Mouse (Mus musculus) myocyte (in vitro differentiated cells): Measurements from ENCODE around the gene Med28.

Source experiments
- E2F4 ChIP-seq: IDR thresholded peaks from one replicate; pipeline ENCODE4 v1.6.1; 2011; ENCODE audit warnings: mild to moderate bottlenecking, control low read depth, moderate library complexity; ENCODE audit not compliant: insufficient read depth
- MAX ChIP-seq: IDR thresholded peaks from one replicate; pipeline ENCODE4 v1.6.1; 2011; ENCODE audit warnings: low read depth, mild to moderate bottlenecking, control low read depth
- MYOD1 ChIP-seq, 3 experiments: IDR thresholded peaks; one replicate each; pipeline ENCODE4 v1.6.1; 2011; ENCODE audit warnings: control low read depth in 2 of 3, low read depth in 2 of 3, mild to moderate bottlenecking in 2 of 3, moderate library complexity in 1 of 3; ENCODE audit not compliant: insufficient read length in 2 of 3, control insufficient read depth in 1 of 3
- MYOG ChIP-seq, 3 experiments: IDR thresholded peaks; one replicate each; pipeline ENCODE4 v1.6.1; 2011; ENCODE audit warnings: control low read depth in 2 of 3, low read depth in 2 of 3, mild to moderate bottlenecking in 2 of 3; ENCODE audit not compliant: insufficient read length in 2 of 3, control insufficient read depth in 1 of 3, insufficient read depth in 1 of 3
- POLR2A ChIP-seq: IDR thresholded peaks from one replicate; pipeline ENCODE4 v1.6.1; 2011; ENCODE audit warnings: low read depth, mild to moderate bottlenecking, control low read depth, moderate library complexity; ENCODE audit not compliant: insufficient read length
- POLR2AphosphoS2 ChIP-seq: IDR thresholded peaks from one replicate; pipeline ENCODE4 v1.6.1; 2011; ENCODE audit warnings: low read depth, control low read depth; ENCODE audit not compliant: insufficient read length
- REST ChIP-seq: IDR thresholded peaks from one replicate; pipeline ENCODE4 v1.6.1; 2011; ENCODE audit warnings: mild to moderate bottlenecking, control low read depth, moderate library complexity; ENCODE audit not compliant: insufficient read depth, insufficient read length
- SRF ChIP-seq: IDR thresholded peaks from one replicate; pipeline ENCODE4 v1.6.1; 2011; ENCODE audit warnings: low read depth; ENCODE audit not compliant: control insufficient read depth, insufficient read length
- TCF12 ChIP-seq: IDR thresholded peaks from one replicate; pipeline ENCODE4 v1.6.1; 2011; ENCODE audit warnings: mild to moderate bottlenecking, control low read depth; ENCODE audit not compliant: poor library complexity, insufficient read depth, severe bottlenecking
- TCF3 ChIP-seq: IDR thresholded peaks from one replicate; pipeline ENCODE4 v1.6.1; 2011; ENCODE audit warnings: low read depth, control low read depth; ENCODE audit not compliant: insufficient read length
- USF1 ChIP-seq: IDR thresholded peaks from one replicate; pipeline ENCODE4 v1.6.1; 2011; ENCODE audit warnings: low read depth, mild to moderate bottlenecking, control low read depth, moderate library complexity

GRCm38 (mm10) chr5:45497564-45497963 lies 22.5 kb upstream of the Med28 start:
- TF ChIP-seq POLR2AphosphoS2, result no peak
- TF ChIP-seq TCF12, result no peak
- TF ChIP-seq MYOD1 (IDR thresholded peaks at IDR 0.05; ENCODE audit: control insufficient read depth in 1 of 3, insufficient read length in 2 of 3, low read depth in 2 of 3), result no peak
- TF ChIP-seq POLR2A, result no peak
- TF ChIP-seq MYOG (IDR thresholded peaks at IDR 0.05; ENCODE audit: control insufficient read depth in 1 of 3, insufficient read depth in 1 of 3, insufficient read length in 2 of 3, low read depth in 2 of 3), result no peak
- TF ChIP-seq E2F4, result no peak
- TF ChIP-seq SRF, result no peak
- TF ChIP-seq USF1, result no peak
- TF ChIP-seq MAX, result no peak
- no peak for TF ChIP-seq REST
- TF ChIP-seq TCF3, result no peak
